Mouse (Mus musculus) liver, embryonic 16.5 days (tissue): ENCODE measurements at regions not wholly inside any gene's neighbourhood (a gene's known extent, or its start where the extent isn't known, plus 50 kb on each side); places are given as distances from the start of the nearest gene placed in this dataset.

Experiments used
- ATAC-seq: fragments of 200-750 bp; cut with Nextera tagmentation; 2 replicates; pipeline ENCODE4 v1.8.0; 2017; ENCODE audit warnings: low read depth, mild to moderate bottlenecking, moderate number of reproducible peaks, moderate library complexity
- H3K27ac ChIP-seq: fragments of 300-500 bp; sonication (generic); 2 replicates; pipeline ENCODE4 v1.5.1; 2014; ENCODE audit warnings: mild to moderate bottlenecking, low read length
- H3K27me3 ChIP-seq: fragments of 300-500 bp; sonication (generic); 2 replicates; pipeline ENCODE4 v1.6.1; 2014; ENCODE audit warnings: low read depth, low read length, mixed read lengths; ENCODE audit not compliant: control insufficient read depth, insufficient read depth
- H3K36me3 ChIP-seq: fragments of 300-500 bp; sonication (generic); 2 replicates; pipeline ENCODE4 v1.6.1; 2014; ENCODE audit warnings: mild to moderate bottlenecking; ENCODE audit not compliant: control insufficient read depth, insufficient read depth
- H3K4me1 ChIP-seq: fragments of 300-500 bp; sonication (generic); 2 replicates; pipeline ENCODE4 v1.6.1; 2014; ENCODE audit warnings: low read depth, low read length, mixed read lengths; ENCODE audit not compliant: control insufficient read depth
- H3K4me2 ChIP-seq: fragments of 300-500 bp; sonication (generic); 2 replicates; pipeline ENCODE4 v1.6.1; 2014; ENCODE audit warnings: low read depth, low read length, mixed read lengths
- H3K4me3 ChIP-seq: fragments of 300-500 bp; sonication (generic); 2 replicates; pipeline ENCODE4 v1.5.1; 2014; ENCODE audit warnings: low read depth, mild to moderate bottlenecking, low read length
- H3K9ac ChIP-seq: fragments of 300-500 bp; sonication (generic); 2 replicates; pipeline ENCODE4 v1.6.1; 2014; ENCODE audit warnings: low read depth, low read length
- H3K9me3 ChIP-seq: fragments of 300-500 bp; sonication (generic); replicated peaks from 2 replicates; pipeline ENCODE4 v1.6.1; 2016; ENCODE audit warnings: low read length; ENCODE audit not compliant: control insufficient read depth
- WGBS: fragments of 180-500 bp; shearing (Covaris S2); extraction: QIAGEN DNeasy Blood & Tissue Kit; methylation state at CpG from one replicate; pipeline ENCODE4 v1.1.7; 2014; ENCODE audit not compliant: insufficient replicate concordance; 5-methylcytosine and 5-hydroxymethylcytosine counted together
- microRNA counts: library from miRNA; unstranded; fragments of <30 nt; microRNA quantifications from one replicate; lab custom pipeline; 2016
- microRNA-seq: library from miRNA; unstranded; fragments of <30 nt; microRNA quantifications from one replicate; pipeline ENCODE4, GENCODE M21; 2016

DNA sequence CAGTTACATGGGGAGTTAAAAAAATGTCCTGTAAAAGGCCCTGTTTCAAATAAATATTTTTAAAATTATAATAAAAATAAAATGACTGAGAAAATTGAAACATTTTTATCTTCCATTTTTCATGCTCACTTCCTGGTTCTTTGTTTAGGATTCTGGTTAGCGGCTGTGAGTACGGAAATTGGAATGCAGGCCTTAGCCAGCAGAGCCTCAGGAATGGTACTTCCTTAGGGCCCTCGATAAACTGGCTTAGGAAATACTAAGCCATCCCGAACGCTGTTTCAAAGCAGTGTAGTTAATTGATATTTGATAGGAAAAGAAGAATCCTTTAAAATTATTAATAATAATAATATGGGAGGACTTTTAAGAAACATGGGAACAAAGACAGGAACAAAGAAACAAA is 53.4 kb upstream of the Nfe2l3 start:
- Histone ChIP-seq H3K4me1 (no peaks in the 10 kb centered on the region; the same call in 1 of the 2 replicates), H3K36me3 (no peaks in the 10 kb centered on the region), H3K4me3 (peak overlapping the region; percentile 44), H3K27ac (no peak overlapping the region), H3K4me2 (peak overlapping the region; percentile 53), H3K9me3 (no peaks in the 10 kb centered on the region), H3K27me3 (no peaks in the 10 kb centered on the region), H3K9ac (no peak overlapping the region)
- WGBS, result 25% methylated on average over 5 of the region's 5 CpGs
- no peak for ATAC-seq

DNA sequence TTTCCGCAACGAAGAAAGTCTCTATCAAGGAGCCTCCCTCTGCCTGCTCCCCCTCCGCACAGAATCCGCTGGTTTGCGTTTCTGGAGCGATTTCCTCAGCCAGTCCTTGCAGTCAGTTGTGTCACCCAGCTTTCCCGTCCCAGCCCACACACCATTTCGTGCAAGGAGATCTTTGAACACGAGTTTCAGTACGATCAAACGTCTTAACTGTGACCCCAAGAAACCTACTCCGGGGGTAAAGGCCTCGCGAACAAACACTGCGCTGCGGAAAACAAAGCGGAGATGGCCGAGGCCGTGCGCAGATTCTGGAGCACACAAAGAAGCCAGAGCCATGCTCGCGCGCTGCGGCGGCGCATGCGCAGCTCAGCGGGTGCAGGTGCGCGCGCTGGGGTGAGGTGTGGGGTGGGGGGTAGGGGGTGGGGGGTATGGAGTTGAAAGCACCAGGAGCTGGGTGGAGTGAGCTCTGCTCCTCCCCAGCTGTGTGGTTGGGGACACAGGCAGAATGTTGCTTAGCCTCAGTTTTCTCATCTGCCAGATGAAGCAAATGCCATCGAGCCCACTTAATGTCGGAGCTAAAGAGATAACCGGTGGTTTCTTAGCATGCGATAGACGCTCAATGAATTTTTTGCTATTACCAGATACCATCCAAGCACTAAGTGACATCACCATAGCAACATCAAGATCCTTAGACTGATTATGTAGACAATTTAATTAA is 52.8 kb upstream of the Nfe2l3 start:
- Histone ChIP-seq H3K36me3 (no peaks in the 10 kb centered on the region), H3K4me2 (peak overlapping the region; percentile 53), H3K27ac (no peak overlapping the region), H3K27me3 (no peaks in the 10 kb centered on the region), H3K4me1 (no peaks in the 10 kb centered on the region; the same call in 1 of the 2 replicates), H3K9ac (peak overlapping the region; percentile 6), H3K9me3 (no peaks in the 10 kb centered on the region), H3K4me3 (peak overlapping the region; percentile 44)
- no peak for ATAC-seq
- 3% methylated on average over 36 of the region's 36 CpGs for WGBS

DNA sequence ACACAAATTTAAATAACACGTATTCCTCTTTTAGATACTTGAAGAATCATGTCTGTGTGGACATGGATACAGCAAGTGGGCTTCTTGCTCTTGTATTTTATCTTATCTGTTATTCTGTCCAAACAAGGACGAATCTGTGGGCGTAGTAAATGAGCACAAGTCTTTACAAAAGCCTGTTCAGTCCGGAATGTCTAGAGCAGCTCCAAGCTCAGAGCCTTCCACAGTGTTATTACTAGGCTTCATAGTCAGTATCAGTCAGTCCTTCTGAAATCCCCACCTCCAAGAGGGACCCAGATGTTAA is 52.2 kb upstream of the Nfe2l3 start:
- Histone ChIP-seq H3K27ac (no peak overlapping the region), H3K36me3 (no peaks in the 10 kb centered on the region), H3K27me3 (no peaks in the 10 kb centered on the region), H3K9ac (no peak overlapping the region), H3K4me3 (no peak overlapping the region), H3K4me2 (no peak overlapping the region), H3K9me3 (no peaks in the 10 kb centered on the region), H3K4me1 (no peaks in the 10 kb centered on the region; the same call in 1 of the 2 replicates)
- WGBS, result 55% methylated on average over 4 of the region's 4 CpGs
- ATAC-seq, result no peak

DNA sequence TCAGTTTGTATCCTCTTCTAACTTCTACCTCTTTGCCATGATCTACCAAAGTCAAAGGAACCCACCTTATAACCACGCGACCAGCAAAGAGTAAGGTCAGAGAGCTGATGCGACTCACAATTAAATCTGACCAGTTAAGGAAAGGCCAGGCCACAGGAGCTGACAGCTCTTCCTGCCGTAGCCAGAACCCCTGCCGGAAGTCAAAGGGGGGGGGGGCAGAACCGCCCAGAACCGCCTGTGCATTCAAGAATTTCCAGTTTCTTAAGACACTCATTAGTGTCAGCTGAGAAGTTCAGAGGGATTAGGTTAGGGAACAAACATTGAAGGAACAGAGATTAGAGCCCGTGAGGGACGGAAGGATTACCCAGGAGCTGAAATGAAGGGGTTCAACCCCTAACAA is 51.0 kb upstream of the Nfe2l3 start:
- no peaks in the 10 kb centered on the region; the same call in 1 of the 2 replicates for H3K4me1 ChIP-seq
- no peak overlapping the region for H3K9ac ChIP-seq
- H3K4me3 ChIP-seq, result no peak overlapping the region
- no peaks in the 10 kb centered on the region for H3K27me3 ChIP-seq
- WGBS, result 23% methylated on average over 9 of the region's 9 CpGs
- no peaks in the 10 kb centered on the region for H3K9me3 ChIP-seq
- no peak overlapping the region for H3K4me2 ChIP-seq
- no peak for ATAC-seq
- no peak overlapping the region for H3K27ac ChIP-seq
- no peaks in the 10 kb centered on the region for H3K36me3 ChIP-seq

MicroRNAs encoded in the stretch of these regions (microRNA counts, 519-probe panel; counts per million panel counts)
- 4,117 counts per million, percentile 97 among the panel's probes with 10 or more counts for microRNA mmu-miR-148a (lab: Ali Mortazavi, UCI)

Small RNA genes lying in the stretch of these regions (microRNA-seq; reads per million reads assigned to microRNA genes)
- 2,292 reads per million, percentile 84 among the genes with 10 or more reads in this experiment for gene Mir148a
